Mouse (Mus musculus): ENCODE results near the gene Gm44596. TPM values are rescaled to one million over a fixed set of nuclear protein-coding genes. Genes with fewer than 3 reads are reported as not detected.

The Gm44596 gene
- total and polyA plus RNA-seq, 2 experiments from 2014 or later: not detected

GRCm38 (mm10) chr6:128411115-128411514 is 35.8 kb downstream of the Gm44596 start:
- no peaks in the 10 kb centered on the region for H3K4me1 ChIP-seq (ENCODE audit: insufficient read depth)
- DNase-seq: peak; percentile 87
- peak; percentile 93 for TF ChIP-seq CTCF (IDR thresholded peaks at IDR 0.05; ENCODE audit: low read depth)
- no peaks in the 10 kb centered on the region for H3K9me3 ChIP-seq (ENCODE audit: low read length)
- 20% methylated on average over 3 of the region's 3 CpGs for WGBS
- H3K36me3 ChIP-seq (ENCODE audit: insufficient read depth): peaks cover 55% of the 10 kb centered on the region
- no peak overlapping the region for H3K9ac ChIP-seq
- no peak overlapping the region for H3K4me2 ChIP-seq (ENCODE audit: low read depth)
- H3K27me3 ChIP-seq (ENCODE audit: insufficient read depth, low read length): no peaks in the 10 kb centered on the region
- H3K4me3 ChIP-seq (ENCODE audit: low read depth, low read length): no peak overlapping the region
- H3K27ac ChIP-seq (ENCODE audit: low read depth, low read length): no peak overlapping the region
- ATAC-seq: peak; percentile 75

- H3K9ac ChIP-seq: no peak overlapping the region
- no peak overlapping the region for H3K4me3 ChIP-seq (ENCODE audit: low read depth, low read length)
- no peak for DNase-seq
- 92% methylated on average over 5 of the region's 5 CpGs for WGBS
- H3K27me3 ChIP-seq (ENCODE audit: insufficient read depth, low read length): no peaks in the 10 kb centered on the region
- TF ChIP-seq CTCF (IDR thresholded peaks at IDR 0.05; ENCODE audit: low read depth): no peak
- no peak overlapping the region for H3K27ac ChIP-seq (ENCODE audit: low read depth, low read length)
- H3K9me3 ChIP-seq (ENCODE audit: low read length): no peaks in the 10 kb centered on the region
- H3K4me2 ChIP-seq (ENCODE audit: low read depth): no peak overlapping the region
- no peaks in the 10 kb centered on the region for H3K4me1 ChIP-seq (ENCODE audit: insufficient read depth)
- peaks cover 23% of the 10 kb centered on the region for H3K36me3 ChIP-seq (ENCODE audit: insufficient read depth)
- ATAC-seq: no peak
These were observed 40.9 kb downstream of the Gm44596 start for GRCm38 (mm10) chr6:128416169-128416568.

GRCm38 (mm10) chr6:128418076-128418475 is 42.8 kb downstream of the Gm44596 start:
- Histone ChIP-seq H3K4me2 (ENCODE audit: low read depth) (no peak overlapping the region), H3K36me3 (ENCODE audit: insufficient read depth) (peaks cover 10% of the 10 kb centered on the region; the same call in 1 of the 2 replicates), H3K9ac (no peak overlapping the region), H3K9me3 (ENCODE audit: low read length) (no peaks in the 10 kb centered on the region), H3K27me3 (ENCODE audit: insufficient read depth, low read length) (no peaks in the 10 kb centered on the region), H3K4me3 (ENCODE audit: low read depth, low read length) (no peak overlapping the region), H3K4me1 (ENCODE audit: insufficient read depth) (0 out of 2 replicates have a peak, but pooled peaks cover under 1% of the 10 kb centered on the region), H3K27ac (ENCODE audit: low read depth, low read length) (no peak overlapping the region)
- no peak for DNase-seq
- ATAC-seq: no peak
- 93% methylated on average over 1 of the region's 1 CpGs for WGBS
- TF ChIP-seq CTCF (IDR thresholded peaks at IDR 0.05; ENCODE audit: low read depth): no peak

DNA sequence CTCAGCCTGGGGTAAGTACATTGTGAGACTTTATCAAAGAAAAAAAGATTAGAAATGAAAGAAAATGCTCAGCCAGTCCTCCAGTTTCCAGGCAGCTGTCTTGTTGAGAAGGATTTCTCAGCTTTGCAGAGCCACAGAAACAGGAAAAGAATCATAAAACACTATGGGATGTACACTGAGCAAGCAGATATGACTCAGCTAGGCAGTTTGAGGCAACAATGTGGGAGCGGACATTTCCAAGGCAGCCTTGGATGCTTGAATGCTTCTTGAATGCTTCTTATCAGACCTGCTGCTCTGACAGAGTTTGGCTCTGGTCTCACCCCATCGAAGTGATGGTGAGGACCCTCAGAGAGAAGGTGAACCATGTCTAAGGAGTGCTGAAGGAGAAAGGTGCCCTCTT is 45.7 kb downstream of the Gm44596 start:
- DNase-seq (no peak), ATAC-seq (no peak)
- TF ChIP-seq CTCF (IDR thresholded peaks at IDR 0.05; ENCODE audit: low read depth): no peak
- Histone ChIP-seq H3K4me2 (ENCODE audit: low read depth) (no peak overlapping the region), H3K27me3 (ENCODE audit: insufficient read depth, low read length) (no peaks in the 10 kb centered on the region), H3K9me3 (ENCODE audit: low read length) (no peaks in the 10 kb centered on the region), H3K4me1 (ENCODE audit: insufficient read depth) (0 out of 2 replicates have a peak, but pooled peaks cover 6% of the 10 kb centered on the region), H3K4me3 (ENCODE audit: low read depth, low read length) (no peak overlapping the region), H3K27ac (ENCODE audit: low read depth, low read length) (no peak overlapping the region), H3K9ac (no peak overlapping the region), H3K36me3 (ENCODE audit: insufficient read depth) (0 out of 2 replicates have a peak, but pooled peaks cover 1% of the 10 kb centered on the region)
- 96% methylated on average over 2 of the region's 2 CpGs for WGBS

DNA sequence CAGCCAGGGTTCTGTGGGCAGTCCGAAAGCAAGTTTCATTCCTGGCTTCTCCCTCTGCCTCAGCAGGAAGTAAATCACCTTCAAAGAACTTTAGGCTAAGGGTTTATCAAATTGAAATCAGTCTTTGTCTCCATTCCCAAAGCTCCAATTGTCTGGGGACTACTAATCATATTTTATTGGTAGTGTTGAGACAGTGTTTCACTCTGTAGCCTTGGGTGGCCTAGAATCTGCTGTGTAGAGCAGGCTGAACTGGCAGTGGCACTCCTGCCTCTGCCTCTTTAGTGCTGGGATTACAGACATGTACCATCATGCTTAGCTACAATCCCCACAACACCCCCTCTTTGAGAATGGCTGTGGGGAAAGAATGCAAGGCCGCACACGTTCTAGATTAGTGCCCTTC is 46.2 kb downstream of the Gm44596 start:
- Histone ChIP-seq H3K36me3 (ENCODE audit: insufficient read depth) (no peaks in the 10 kb centered on the region), H3K27ac (ENCODE audit: low read depth, low read length) (no peak overlapping the region), H3K4me1 (ENCODE audit: insufficient read depth) (0 out of 2 replicates have a peak, but pooled peaks cover 6% of the 10 kb centered on the region), H3K4me3 (ENCODE audit: low read depth, low read length) (no peak overlapping the region), H3K9ac (no peak overlapping the region), H3K4me2 (ENCODE audit: low read depth) (no peak overlapping the region), H3K9me3 (ENCODE audit: low read length) (no peaks in the 10 kb centered on the region), H3K27me3 (ENCODE audit: insufficient read depth, low read length) (no peaks in the 10 kb centered on the region)
- DNase-seq (no peak), ATAC-seq (no peak)
- TF ChIP-seq CTCF (IDR thresholded peaks at IDR 0.05; ENCODE audit: low read depth): no peak
- 92% methylated on average over 3 of the region's 3 CpGs for WGBS

- H3K9ac ChIP-seq: peak overlapping the region; percentile 81
- DNase-seq: no peak
- H3K4me1 ChIP-seq (ENCODE audit: insufficient read depth): 0 out of 2 replicates have a peak, but pooled peaks cover 6% of the 10 kb centered on the region
- H3K4me2 ChIP-seq (ENCODE audit: low read depth): peak overlapping the region; percentile 66
- H3K4me3 ChIP-seq (ENCODE audit: low read depth, low read length): peak overlapping the region; percentile 53
- no peak for TF ChIP-seq CTCF (IDR thresholded peaks at IDR 0.05; ENCODE audit: low read depth)
- peaks cover 5% of the 10 kb centered on the region; the same call in 1 of the 2 replicates for H3K36me3 ChIP-seq (ENCODE audit: insufficient read depth)
- 0 out of 2 replicates have a peak, but pooled peaks have one; percentile 16 for ATAC-seq
- H3K27me3 ChIP-seq (ENCODE audit: insufficient read depth, low read length): no peaks in the 10 kb centered on the region
- peak overlapping the region; percentile 98 for H3K27ac ChIP-seq (ENCODE audit: low read depth, low read length)
- H3K9me3 ChIP-seq (ENCODE audit: low read length): no peaks in the 10 kb centered on the region
- 44% methylated on average over 15 of the region's 16 CpGs for WGBS
These were observed 48.4 kb downstream of the Gm44596 start for GRCm38 (mm10) chr6:128423496-128424268.

Data from forebrain, postnatal 0 days (tissue).